Mouse (Mus musculus) C2C12 (cell line): Measurements from ENCODE around the gene Capn5. TPM values are rescaled to one million over a fixed set of nuclear protein-coding genes. Genes with fewer than 3 reads are reported as not detected.
"Not testable (repeated sequence)": the region's sequence is repeated elsewhere in the genome, so short reads cannot be mapped to it uniquely, and the experiment has no call there.

ENCODE experiments used
- H3K27me3 ChIP-seq: one replicate; pipeline ENCODE4 v1.6.1; 2011; ENCODE audit not compliant: control insufficient read depth, insufficient read depth, insufficient read length
- H3K36me3 ChIP-seq: one replicate; pipeline ENCODE4 v1.6.1; 2011; ENCODE audit not compliant: control insufficient read depth, insufficient read depth
- H3K4me3 ChIP-seq: one replicate; pipeline ENCODE4 v1.5.1; 2011; ENCODE audit warnings: mild to moderate bottlenecking, control low read depth; ENCODE audit not compliant: poor library complexity, insufficient read depth, severe bottlenecking
- H3K79me2 ChIP-seq: one replicate; pipeline ENCODE4 v1.6.1; 2011; ENCODE audit not compliant: control insufficient read depth, insufficient read depth
- H3K79me3 ChIP-seq: one replicate; pipeline ENCODE4 v1.6.1; 2011; ENCODE audit warnings: low read depth, control low read depth
- H3ac ChIP-seq: one replicate; pipeline ENCODE3; 2011; ENCODE audit warnings: low read depth; ENCODE audit not compliant: control insufficient read depth, insufficient read length
- CEBPB ChIP-seq: IDR thresholded peaks from one replicate; pipeline ENCODE4 v1.6.1; 2011; ENCODE audit warnings: low read depth, mild to moderate bottlenecking, control low read depth, moderate library complexity
- CTCF ChIP-seq: IDR thresholded peaks from one replicate; pipeline ENCODE4 v1.5.1; 2011; ENCODE audit not compliant: control insufficient read depth, insufficient read depth, insufficient read length
- FOSL1 ChIP-seq: IDR thresholded peaks from one replicate; pipeline ENCODE4 v1.8.0; 2011; ENCODE audit warnings: mild to moderate bottlenecking, low read length; ENCODE audit not compliant: poor library complexity, insufficient read depth, severe bottlenecking
- MAX ChIP-seq: IDR thresholded peaks from one replicate; pipeline ENCODE4 v1.6.1; 2011; ENCODE audit warnings: mild to moderate bottlenecking, control low read depth
- MYOD1 ChIP-seq: IDR thresholded peaks from one replicate; pipeline ENCODE4 v1.6.1; 2011; ENCODE audit warnings: low read depth; ENCODE audit not compliant: control insufficient read depth, insufficient read length
- MYOG ChIP-seq: IDR thresholded peaks from one replicate; pipeline ENCODE4 v1.6.1; 2011; ENCODE audit not compliant: control insufficient read depth, insufficient read length; ENCODE audit errors: extremely low read depth
- USF1 ChIP-seq: IDR thresholded peaks from one replicate; pipeline ENCODE4 v1.6.1; 2011; ENCODE audit warnings: low read depth, mild to moderate bottlenecking, control low read depth, moderate library complexity
- polyA plus RNA-seq: library from polyadenylated mRNA; unstranded; fragments of >200 nt; fragmentation: generic; extraction: Trizol; gene quantifications from one replicate; pipeline ENCODE4 v1.2.1, GENCODE M21; 2012; ENCODE audit warnings: missing spikeins

Capn5 gene
- polyA plus RNA-seq, 1 experiment: 2.5 TPM

DNA sequence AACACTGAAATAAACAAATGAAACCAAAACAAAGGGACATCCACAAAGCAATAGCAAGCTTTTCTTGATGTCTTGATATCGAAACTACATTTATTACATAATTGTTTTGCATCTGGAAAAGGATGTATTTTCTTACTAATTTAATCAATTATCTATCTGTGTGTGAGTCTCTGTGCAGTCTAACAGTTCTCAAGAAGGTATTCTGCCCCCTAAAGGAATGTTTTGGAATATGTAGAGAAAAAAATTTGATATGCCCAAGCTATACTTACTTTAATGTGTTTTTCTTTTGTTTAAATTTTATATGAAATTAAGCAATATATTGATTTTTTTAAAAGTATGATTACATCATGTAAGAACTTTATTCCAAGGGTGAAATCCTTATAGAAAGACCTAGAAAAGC lies 12.5 kb upstream of the Capn5 start:
- no peak overlapping the region for H3ac ChIP-seq
- peaks cover 25% of the 10 kb centered on the region for H3K27me3 ChIP-seq
- H3K79me3 ChIP-seq: no peaks in the 10 kb centered on the region
- no peaks in the 10 kb centered on the region for H3K79me2 ChIP-seq
- TF ChIP-seq MYOG (no peak), MYOD1 (no peak), CTCF (no peak), MAX (no peak), USF1 (no peak), CEBPB (no peak), FOSL1 (no peak)
- no peaks in the 10 kb centered on the region for H3K36me3 ChIP-seq
- no peak overlapping the region for H3K4me3 ChIP-seq

DNA sequence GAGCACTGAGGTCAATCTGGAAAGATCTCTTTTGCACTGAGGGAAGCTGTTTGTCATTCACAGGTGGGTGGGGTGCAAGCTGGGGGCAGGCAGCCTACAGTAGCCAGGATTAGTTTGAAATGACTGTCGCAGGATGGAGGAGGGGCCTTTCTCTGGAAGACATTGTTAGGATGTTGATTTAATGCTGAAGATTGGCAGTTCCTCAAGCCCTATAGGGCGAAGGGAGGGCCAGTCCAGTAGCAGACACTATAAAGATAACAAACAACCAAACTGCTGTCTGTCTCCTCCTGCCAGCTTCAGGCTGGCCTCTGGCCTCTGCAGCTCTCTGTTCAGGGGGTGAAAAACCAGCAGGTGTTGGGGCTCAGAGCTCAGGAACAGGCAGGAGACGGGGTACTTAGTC lies 11.7 kb upstream of the Capn5 start:
- Histone ChIP-seq H3K36me3 (no peaks in the 10 kb centered on the region), H3K27me3 (peaks cover 18% of the 10 kb centered on the region), H3K4me3 (no peak overlapping the region), H3K79me3 (no peaks in the 10 kb centered on the region), H3K79me2 (no peaks in the 10 kb centered on the region), H3ac (no peak overlapping the region)
- TF ChIP-seq CTCF (no peak), MYOD1 (no peak), FOSL1 (no peak), MYOG (no peak), MAX (no peak), CEBPB (no peak), USF1 (no peak)

DNA sequence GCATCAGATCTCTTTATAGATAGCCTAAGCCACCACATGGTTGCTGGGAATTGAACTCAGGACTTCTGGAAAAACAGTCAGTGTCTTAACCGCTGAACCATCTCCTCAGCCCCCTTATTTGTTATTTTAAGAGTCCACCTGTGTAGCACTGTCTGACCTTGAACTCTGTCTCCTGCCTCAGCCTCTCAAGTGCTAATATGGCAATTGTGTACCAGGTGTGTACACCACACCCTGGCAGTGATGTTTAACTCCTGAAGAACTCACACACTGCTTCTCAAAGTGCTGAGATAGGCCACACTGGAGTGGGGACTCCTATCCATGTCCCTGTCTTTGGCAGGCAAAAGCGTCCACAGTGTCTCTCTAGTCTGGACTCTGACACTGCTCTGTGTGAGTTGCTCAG lies 10.6 kb upstream of the Capn5 start:
- no peak for TF ChIP-seq MAX
- TF ChIP-seq CEBPB: no peak
- no peak for TF ChIP-seq MYOG
- no peak for TF ChIP-seq USF1
- TF ChIP-seq FOSL1: no peak
- no peak for TF ChIP-seq MYOD1
- no peak for TF ChIP-seq CTCF
- H3K79me2 ChIP-seq: no peaks in the 10 kb centered on the region
- no peak overlapping the region for H3ac ChIP-seq

DNA sequence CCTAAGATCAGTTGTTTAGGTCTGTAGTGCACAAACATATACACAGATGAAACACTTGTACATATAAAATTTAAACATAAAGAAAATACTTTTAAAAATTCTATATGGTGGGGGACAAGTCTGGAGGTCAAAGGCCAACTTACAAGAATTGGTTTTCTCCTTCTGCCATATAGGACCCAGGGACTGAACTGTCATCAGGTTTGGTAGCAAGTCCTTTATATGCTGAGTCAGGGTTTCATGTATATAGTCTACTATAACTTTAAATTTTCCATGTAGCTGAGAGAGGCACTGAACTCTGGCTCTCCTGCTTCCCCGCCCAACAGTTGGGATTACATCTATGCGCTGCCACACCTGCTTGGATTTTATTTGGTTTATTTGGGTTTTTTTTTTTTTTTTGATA lies 10.2 kb upstream of the Capn5 start:
- no peaks in the 10 kb centered on the region for H3K36me3 ChIP-seq
- no peak overlapping the region for H3K4me3 ChIP-seq
- TF ChIP-seq USF1: no peak
- peaks cover 4% of the 10 kb centered on the region for H3K27me3 ChIP-seq
- no peaks in the 10 kb centered on the region for H3K79me3 ChIP-seq
- no peaks in the 10 kb centered on the region for H3K79me2 ChIP-seq
- no peak overlapping the region for H3ac ChIP-seq

More for the DNA sequence above, 10.6 kb upstream of the Capn5 start:
- Histone ChIP-seq H3K36me3 (no peaks in the 10 kb centered on the region), H3K27me3 (peaks cover 8% of the 10 kb centered on the region), H3K79me3 (no peaks in the 10 kb centered on the region), H3K4me3 (no peak overlapping the region)

DNA sequence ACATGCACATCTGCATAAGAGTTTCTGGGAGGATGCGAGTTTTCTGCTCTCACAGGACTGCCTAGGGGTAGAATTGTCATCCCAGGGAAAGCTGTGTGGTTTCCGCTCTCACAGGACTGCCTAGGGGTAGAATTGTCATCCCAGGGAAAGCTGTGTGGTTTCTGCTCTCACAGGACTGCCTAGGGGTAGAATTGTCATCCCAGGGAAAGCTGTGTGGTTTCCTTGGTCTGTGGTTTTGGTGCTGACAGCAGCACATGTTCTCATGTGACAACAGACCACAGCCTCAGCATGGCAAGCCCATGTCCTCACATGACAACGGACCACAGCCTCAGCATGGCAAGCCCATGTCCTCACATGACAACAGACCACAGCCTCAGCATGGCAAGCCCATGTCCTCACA lies 9.3 kb upstream of the Capn5 start:
- not testable (repeated sequence) for H3K36me3 ChIP-seq, H3ac ChIP-seq, H3K79me2 ChIP-seq, H3K4me3 ChIP-seq, H3K79me3 ChIP-seq, H3K27me3 ChIP-seq

DNA sequence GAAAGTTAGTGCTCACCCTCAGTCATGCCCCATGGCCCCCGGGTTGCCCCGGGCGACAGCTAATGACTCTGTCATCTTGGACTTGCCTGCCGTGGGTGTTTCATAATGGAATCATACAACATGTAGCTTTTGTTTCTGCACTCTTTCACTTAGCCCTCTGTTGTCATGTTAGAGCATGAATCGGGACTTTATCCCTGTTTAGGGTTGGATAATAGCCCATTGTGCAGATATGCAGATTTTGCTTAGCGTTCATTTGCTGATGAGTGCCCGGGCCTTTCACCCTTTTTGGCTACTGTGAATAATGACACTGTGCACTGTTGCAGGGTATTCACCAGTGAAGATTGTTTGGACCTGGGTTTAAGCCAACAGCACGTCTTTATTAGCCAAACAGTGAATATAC lies 8.6 kb upstream of the Capn5 start:
- no peak overlapping the region for H3K4me3 ChIP-seq
- H3K79me2 ChIP-seq: no peaks in the 10 kb centered on the region
- H3K79me3 ChIP-seq: no peaks in the 10 kb centered on the region
- H3K36me3 ChIP-seq: no peaks in the 10 kb centered on the region
- no peak overlapping the region for H3ac ChIP-seq
- H3K27me3 ChIP-seq: no peaks in the 10 kb centered on the region
- TF ChIP-seq CEBPB (no peak), FOSL1 (no peak), MYOD1 (no peak), MAX (no peak), CTCF (no peak)

DNA sequence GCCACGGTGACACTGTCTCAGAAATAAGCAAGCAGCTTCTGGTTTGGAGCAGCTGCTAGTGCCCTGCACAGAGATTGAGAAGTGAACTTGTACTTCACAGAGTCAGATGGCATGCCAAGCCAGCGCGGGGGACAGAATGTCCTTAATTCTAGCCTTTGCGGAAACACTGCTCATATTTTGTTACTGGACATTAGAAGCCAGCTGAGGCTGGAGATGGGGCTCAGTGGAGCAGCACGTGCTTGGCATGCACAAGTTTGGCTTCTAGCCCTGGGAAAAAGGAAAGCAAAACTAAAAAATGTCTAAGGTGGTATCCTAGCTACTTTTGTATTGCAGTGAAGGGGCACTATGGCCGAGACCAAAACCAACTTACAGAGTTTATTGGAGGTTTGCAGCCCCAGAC lies 7.3 kb upstream of the Capn5 start:
- Histone ChIP-seq H3K4me3 (no peak overlapping the region), H3K79me3 (no peaks in the 10 kb centered on the region), H3K79me2 (no peaks in the 10 kb centered on the region), H3ac (no peak overlapping the region), H3K36me3 (no peaks in the 10 kb centered on the region), H3K27me3 (no peaks in the 10 kb centered on the region)
- TF ChIP-seq MYOG (no peak), CEBPB (no peak), MAX (no peak), FOSL1 (no peak), MYOD1 (no peak), USF1 (no peak), CTCF (no peak)
